7 mouse cellular contexts compared by ENCODE assay signal in genomic region chr7:24902630-24903443, GRCm38 (mm10). TPM values are rescaled to one million over a fixed set of nuclear protein-coding genes. Genes with fewer than 3 reads are reported as not detected.
A peak's percentile ranks its signal among the peaks of the same experiment; 100 is the strongest.
DNase-seq lines count a peak whose midpoint lies in the region; ATAC-seq and TF ChIP-seq lines count a peak whose summit lies in the region.

TSS of gene Arhgef1 (plus strand) at chr7:24902912.

- H3K4me3 ChIP-seq in hindbrain, postnatal 0 days (ENCODE audit: low read length) = peak within 1 kb of the TSS; percentile 62
- peak within 1 kb of the TSS; percentile 79 for H3K4me3 ChIP-seq in midbrain, embryonic 10.5 days

- intact Hi-C loops in gastrocnemius, postnatal 14 days (cut with DNase I; ENCODE audit: low total_unique reads) = no loop called here
- intact Hi-C loops in left cerebral cortex, postnatal 4 days (cut with DNase I) = no loop called here

- WGBS in hindbrain, postnatal 0 days = 9% methylated on average over 51 of the region's 68 CpGs
- 6% methylated on average over 57 of the region's 68 CpGs for WGBS in midbrain, embryonic 10.5 days

- peaks cover 6% of the 10 kb centered on the region; the same call in 1 of the 2 replicates for H3K4me1 ChIP-seq in hindbrain, postnatal 0 days (ENCODE audit: insufficient read depth, low read length)
- peaks cover 46% of the 10 kb centered on the region for H3K4me1 ChIP-seq in midbrain, embryonic 10.5 days

- no peak for ATAC-seq in hindbrain, postnatal 0 days

- H3K36me3 ChIP-seq in hindbrain, postnatal 0 days (ENCODE audit: insufficient read depth, low read length) = no peaks in the 10 kb centered on the region
- peaks cover 4% of the 10 kb centered on the region for H3K36me3 ChIP-seq in midbrain, embryonic 10.5 days

- H3K9ac ChIP-seq in hindbrain, postnatal 0 days (replicated peaks; ENCODE audit: low read length) = peak within 1 kb of the TSS; percentile 55

- peak within 1 kb of the TSS; percentile 86 for H3K4me2 ChIP-seq in hindbrain, postnatal 0 days (ENCODE audit: low read depth, low read length)

- H3K27me3 ChIP-seq in hindbrain, postnatal 0 days (ENCODE audit: insufficient read depth, low read length) = no peaks in the 10 kb centered on the region
- no peaks in the 10 kb centered on the region for H3K27me3 ChIP-seq in midbrain, embryonic 10.5 days (ENCODE audit: low read depth, poor library complexity, severe bottlenecking)

- no peaks in the 10 kb centered on the region for H3K9me3 ChIP-seq in hindbrain, postnatal 0 days (ENCODE audit: low read length)
- H3K9me3 ChIP-seq in midbrain, embryonic 10.5 days (replicated peaks) = no peaks in the 10 kb centered on the region

- H3K27ac ChIP-seq in hindbrain, postnatal 0 days = peak within 1 kb of the TSS; percentile 68
- peak within 1 kb of the TSS; percentile 88 for H3K27ac ChIP-seq in midbrain, embryonic 10.5 days (replicated peaks)

- DNase-seq in adipocyte (ENCODE audit: low spot score) = peak; percentile 33
- DNase-seq in cerebellum, postnatal 10 days = peak; percentile 64 to 66
- peak; percentile 72 for DNase-seq in gastrocnemius, postnatal 14 days
- DNase-seq in hindbrain, postnatal 0 days (ENCODE audit: low spot score) = peak; percentile 41
- peak; percentile 35 for DNase-seq in left cerebral cortex, postnatal 4 days
- DNase-seq in midbrain, embryonic 10.5 days (ENCODE audit: low spot score) = peak; percentile 54
- peak; percentile 80 to 81 for DNase-seq in spleen, adult 18-20 months

- no peak for TF ChIP-seq CTCF in hindbrain, postnatal 0 days (IDR thresholded peaks at IDR 0.05; ENCODE audit: low read depth)

RNA-seq across cellular contexts. Expression of gene Arhgef1, which starts in this region (rescaled TPM):
- total RNA-seq in gastrocnemius, postnatal 14 days (2021) = 10 to 100 TPM; 32.5 to 38.0 TPM
- 16.9 and 33.6 TPM in 2 replicates for total RNA-seq in hindbrain, postnatal 0 days (2014; rRNA removed)
- polyA plus RNA-seq in hindbrain, postnatal 0 days (2015; fragmentation: Nextera tagmentation; extraction: Ambion mirVana) = 33.9 and 39.0 TPM in 2 replicates
- 100 to 1,000 TPM; 143 to 147 TPM for total RNA-seq in left cerebral cortex, postnatal 4 days (2021)
- 60.4 and 62.5 TPM in 2 replicates for polyA plus RNA-seq in midbrain, embryonic 10.5 days (2016; fragmentation: Nextera tagmentation; extraction: Ambion mirVana)
